Mouse (Mus musculus) brain, embryonic 18.5 days (tissue): Measurements from ENCODE around the gene Rnf144a.
"Not testable (repeated sequence)": the region's sequence is repeated elsewhere in the genome, so short reads cannot be mapped to it uniquely, and the experiment has no call there.

Source experiments
- DNase-seq: peaks from one replicate; pipeline ENCODE4 v3.0.0-alpha.2; 2012; ENCODE audit warnings: low read depth, low spot score

Gene Rnf144a

DNA sequence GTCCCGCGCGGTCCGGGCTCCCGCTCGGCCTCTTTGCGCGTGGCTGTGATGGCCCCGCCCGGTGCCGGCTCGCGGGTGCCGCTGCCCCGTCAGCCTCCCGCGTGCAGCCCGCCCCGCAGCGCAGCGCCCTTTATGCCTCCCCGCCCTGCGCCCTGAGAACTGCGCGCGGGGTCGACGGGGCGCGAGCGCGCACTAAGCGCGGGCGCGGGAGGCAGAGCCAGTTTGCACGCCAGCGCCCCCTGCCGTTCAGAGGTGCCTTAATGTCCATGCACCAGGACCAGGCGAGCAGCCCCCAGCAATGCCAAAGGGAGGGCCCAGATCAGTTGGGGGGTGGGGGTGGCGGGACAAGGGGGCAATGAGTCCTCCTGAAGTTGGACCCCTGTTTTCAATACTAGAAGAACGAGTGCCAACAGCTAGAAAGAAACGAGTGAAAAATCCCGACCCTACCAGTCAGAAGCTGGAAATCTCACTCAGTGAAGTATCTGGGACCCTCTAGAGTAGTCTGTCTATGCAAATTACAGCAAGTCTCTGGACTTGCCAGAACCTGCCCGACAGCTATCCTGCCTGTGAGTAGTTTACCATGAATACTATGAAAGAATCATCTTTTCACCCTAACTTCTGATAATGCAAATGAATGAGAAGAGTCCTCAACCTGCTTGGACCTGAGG, at the start of gene Rnf144a:
Rnf144a (minus strand) TSS at position 151 of the 668 bp plus-strand sequence.
- DNase-seq: peak; percentile 58

DNA sequence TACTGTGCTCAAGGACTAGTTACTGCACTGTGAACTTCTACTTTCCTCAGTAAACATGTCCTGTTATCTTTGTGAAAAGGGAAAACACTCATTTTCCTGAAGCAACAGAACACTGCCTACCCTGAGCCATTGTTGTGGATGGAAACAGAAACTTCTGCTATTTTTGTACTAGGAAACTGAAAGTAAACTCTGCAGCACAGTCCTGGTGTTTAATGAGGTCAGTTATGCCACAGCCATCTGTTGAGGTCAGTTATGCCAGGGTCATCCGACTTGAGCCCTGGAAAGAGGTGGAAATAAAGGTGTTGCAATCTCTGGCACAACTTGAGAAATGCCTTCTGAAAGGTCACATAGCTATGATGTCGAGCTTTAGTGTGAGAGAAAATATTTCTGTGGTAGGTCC, 45.0 kb upstream of the Rnf144a start:
- DNase-seq: no peak

DNA sequence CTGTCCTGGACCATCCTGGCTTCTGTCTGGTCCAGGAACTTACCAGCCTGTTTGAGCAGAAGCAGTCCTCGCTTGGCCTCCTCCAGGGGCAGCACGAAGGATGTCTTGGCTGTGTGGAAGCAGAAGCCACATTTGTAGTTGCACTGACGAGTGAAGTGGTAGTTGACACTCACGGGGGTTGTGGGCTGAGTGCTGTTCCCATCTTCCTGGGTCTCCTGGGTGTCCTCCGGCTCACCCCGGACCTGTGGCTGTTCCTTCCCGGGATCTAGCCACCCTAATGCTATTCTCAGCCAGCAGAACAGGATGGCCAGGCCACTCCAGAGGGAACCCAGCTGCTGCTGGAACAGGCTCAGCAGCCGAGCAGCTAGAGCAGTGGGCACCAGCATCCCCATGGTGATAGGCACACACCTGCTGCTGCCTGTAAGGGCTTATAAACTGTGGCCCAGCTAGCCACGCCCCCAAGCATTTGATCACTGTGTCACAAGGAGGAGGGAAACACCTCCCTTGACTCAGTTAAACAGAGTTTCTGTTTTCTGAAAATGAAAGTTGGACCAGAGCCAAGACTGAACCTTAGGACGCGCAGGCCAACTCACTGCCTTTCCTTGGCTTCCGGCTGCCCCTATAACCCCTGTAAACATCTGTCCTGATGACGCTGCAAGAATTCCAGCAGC, 41.1 kb upstream of the Rnf144a start, which contains the start of gene Rsad2:
Rsad2 (minus strand) TSS at position 425 of the 671 bp plus-strand sequence.
- no peak for DNase-seq

DNA sequence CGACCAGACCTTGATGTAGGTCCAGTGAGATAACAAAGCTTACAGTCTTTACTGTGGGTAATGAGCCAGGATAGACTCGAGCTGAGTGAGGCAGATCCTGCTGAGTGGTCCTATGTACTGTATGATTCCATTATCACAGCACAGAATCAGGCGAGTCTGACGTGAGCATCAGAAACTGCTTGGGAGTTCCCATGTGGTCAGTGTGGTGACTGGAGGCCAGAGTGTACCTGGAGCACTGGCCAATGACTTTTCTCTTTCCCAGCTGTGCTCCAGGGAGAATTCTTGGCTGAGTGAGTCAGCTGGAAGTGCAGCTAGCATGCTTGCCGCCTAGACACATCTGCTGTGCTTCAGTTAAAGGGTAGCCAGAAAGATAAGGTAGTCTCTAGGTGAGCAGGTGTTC, 39.6 kb upstream of the Rnf144a start:
- DNase-seq: no peak

DNA sequence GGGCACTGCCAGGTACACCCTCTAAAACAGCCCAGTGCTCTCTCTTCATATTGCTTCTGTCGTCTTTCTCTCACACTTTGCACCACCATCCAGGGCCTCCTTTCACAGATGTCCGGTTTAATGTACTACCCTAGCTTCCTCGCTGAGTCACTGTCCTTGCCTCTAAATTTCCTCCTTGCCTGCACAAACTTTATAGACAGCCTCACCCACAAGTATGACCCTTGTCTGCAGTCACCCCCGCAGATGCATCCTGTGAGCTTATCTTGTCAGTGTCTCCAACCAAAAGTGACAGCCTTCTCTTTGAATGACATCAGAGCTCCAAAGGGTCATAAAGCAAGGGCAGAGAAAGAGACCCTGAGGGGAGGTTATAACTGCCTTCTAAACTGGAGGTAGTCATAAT, 37.9 kb upstream of the Rnf144a start:
- no peak for DNase-seq

DNA sequence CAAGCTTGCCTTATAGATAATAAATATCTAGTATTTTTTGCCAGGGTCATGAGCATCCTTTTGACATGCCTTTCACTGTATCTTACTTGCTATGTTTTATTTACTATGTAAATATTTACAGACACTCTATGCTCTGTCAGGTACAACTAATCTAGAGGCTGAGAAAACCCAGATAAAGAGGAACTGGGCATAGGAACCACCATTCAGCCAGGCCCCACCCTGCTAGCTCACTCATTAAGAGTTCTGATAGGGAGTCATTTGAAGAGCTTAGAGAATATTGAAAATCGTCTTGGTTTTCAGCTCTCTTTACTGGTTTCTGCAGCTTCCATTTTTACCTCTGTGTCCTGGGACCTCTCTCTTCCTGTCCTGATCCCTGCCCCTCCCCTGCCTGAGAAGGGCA, 36.1 kb upstream of the Rnf144a start:
- no peak for DNase-seq

DNA sequence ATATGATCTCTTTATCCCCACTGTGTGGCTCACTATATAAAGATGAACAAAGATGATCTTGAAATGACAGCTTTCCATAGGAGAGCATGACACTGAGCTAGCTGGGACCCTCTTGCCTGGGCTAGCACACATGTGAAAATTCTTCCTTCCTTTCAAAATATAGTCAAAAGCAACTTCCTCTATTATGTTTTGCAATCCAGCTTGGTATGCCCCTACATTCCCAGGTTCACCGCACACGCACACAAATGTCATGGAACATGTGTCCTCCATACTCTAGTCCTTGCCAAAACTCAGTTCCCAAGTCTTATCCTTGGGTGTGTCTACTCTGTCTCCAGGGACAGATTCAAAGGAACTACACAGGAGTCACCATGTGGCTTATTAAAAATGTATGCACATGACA, 34.4 kb upstream of the Rnf144a start:
- DNase-seq: no peak

DNA sequence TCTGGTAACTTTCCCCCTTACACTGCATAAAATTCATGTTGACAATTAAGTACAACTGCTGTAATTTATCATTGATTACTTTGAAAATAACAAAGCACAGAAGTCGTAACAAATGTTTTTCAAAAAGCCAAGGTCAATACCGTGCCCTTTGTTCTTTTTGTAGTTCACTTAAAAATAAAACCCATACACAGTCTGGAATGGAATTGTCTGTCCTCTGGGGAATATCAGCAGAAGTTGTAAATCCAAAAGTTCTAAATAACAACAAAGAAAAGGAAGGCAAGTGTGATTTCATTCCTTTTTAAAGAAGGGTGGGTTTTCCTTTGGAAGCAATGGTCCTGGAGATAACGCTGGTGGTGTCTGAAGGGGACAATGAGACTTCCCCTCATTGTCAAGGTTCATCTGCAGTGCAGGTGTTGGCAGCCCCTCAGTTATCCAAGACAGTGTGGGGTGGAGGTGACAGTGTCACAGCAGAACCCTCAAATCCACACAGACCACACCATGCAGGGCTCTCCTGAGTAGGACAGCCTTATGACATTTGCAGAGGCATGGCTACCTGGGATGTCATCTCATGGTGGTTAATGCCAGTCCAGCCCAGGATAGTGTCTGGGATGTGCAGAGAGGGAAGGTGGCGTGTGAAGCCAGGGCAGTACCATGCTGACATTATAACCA, 31.5 kb upstream of the Rnf144a start:
- no peak for DNase-seq

DNA sequence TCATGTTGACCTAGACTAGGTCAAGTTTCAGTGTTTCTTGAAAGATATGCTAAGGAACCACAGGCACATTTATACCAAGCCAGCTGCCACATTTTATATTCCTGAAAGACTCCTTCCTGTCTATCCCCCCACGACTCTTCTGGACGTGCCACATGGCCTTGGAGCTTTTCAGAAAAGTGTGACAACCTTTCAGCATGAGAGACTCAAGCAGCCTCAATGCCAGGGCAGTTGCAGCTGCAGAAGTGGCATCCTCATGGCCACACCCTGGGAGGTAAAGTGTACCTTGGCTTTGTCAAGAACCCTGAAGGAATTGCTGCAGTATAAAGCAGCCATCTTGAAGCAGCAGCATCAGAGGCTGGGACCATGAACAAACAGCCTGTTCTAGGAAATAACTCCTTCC, 29.5 kb upstream of the Rnf144a start:
- DNase-seq: no peak

DNA sequence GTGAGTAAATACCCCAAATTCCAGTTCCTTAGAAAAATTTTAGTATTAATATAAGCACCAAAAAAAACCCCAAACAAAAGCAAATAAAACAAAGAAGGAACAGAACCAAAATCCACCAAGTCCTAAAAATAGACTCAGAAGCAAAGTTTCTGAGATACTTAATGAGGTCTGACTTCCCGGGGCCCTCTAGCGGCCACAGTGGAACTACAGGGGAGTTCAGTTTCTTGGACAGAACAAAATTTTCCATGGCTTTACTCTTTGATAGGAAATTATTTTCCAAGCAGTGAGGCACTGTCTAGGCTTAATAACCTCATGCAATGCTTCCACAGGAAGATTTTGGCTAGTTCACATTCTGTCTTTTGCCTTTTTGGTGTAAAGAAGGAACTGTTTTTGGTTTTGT, 29.0 kb upstream of the Rnf144a start:
- DNase-seq: no peak

DNA sequence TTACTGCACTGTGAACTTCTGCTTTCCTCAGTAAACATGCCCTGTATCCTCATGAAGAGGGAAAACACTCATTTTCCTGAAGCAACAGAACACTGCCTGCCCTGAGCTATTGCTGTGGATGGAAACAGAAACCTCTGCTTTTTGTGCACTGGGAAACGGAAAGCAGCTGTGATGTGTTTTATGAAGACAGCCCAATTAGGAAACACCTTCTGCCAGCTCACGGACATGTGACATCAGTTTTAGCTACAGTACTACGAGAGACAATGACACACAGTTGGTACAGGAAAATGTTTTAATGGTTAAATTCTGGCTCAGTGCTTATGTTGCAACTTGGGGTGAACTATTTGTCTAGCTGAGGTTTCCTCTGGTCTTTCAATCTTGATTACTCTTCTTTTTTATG, 24.3 kb upstream of the Rnf144a start:
- DNase-seq: no peak

DNA sequence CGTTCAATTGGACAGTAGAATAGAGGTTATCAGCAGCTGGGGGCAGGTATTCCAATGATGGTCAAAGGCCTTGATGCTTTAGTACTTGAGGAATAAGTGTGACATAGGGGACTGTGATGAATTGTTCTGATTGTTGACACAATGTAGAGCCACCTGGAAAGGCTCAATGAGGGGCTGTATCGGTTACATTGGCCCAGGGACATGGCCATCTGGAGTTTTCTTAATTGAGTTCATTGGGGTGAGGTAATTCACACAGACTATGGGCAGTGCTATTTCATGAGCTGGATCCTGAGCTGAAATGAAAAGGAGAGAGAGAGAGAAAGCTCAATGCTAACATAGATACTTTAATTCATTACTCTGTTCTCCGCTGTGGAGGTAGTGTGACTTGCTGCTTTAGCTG, 22.9 kb upstream of the Rnf144a start:
- no peak for DNase-seq

DNA sequence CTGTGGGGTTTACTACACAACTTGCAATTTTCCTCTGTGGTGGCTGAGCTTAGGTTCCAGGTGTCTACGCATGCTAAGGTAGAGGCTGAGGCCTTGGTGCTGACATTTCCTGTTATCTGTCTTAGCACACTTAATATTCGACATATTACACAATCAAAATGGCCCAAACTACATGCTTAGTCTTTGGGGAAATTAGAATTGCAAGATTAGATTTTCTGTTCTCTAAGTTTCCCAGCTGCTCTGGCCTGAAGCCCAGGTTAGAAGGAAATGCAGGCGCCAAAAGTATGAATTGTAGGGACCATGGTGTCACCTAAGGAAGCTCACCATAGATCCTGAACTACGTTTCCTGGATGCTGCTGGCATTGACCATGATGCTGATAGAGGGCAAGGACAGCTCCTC, 21.3 kb upstream of the Rnf144a start:
- no peak for DNase-seq

DNA sequence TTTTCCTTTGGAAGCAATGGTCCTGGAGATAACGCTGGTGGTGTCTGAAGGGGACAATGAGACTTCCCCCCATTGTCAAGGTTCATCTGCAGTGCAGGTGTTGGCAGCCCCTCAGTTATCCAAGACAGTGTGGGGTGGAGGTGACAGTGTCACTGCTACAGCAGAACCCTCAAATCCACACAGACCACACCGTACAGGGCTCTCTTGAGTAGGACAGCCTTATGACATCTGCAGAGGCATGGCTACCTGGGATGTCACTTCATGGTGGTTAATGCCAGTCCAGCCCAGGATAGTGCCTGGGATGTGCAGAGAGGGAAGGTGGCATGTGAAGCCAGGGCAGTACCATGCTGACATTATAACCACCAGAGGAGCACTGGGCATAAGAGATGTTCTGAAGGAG, 13.7 kb upstream of the Rnf144a start:
- not testable (repeated sequence) for DNase-seq

DNA sequence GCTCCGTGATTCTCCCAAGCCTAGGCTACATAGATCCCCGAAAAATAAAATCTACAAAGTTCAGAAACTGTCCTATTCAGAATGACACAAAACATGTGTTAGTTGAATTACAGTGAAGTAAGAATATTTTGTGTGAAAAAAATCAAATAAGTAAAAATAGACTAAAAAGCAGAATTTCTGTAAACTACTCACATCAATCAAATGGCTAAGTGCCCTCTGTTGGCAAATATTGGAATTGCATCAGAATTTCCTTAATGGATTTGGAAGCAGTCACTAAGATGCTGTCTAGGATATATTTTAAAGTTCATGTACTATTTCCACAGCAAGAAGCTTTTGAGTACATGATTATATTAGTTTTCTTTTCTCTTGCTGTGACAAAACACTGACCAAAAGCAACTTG, 9.8 kb upstream of the Rnf144a start:
- DNase-seq: no peak

DNA sequence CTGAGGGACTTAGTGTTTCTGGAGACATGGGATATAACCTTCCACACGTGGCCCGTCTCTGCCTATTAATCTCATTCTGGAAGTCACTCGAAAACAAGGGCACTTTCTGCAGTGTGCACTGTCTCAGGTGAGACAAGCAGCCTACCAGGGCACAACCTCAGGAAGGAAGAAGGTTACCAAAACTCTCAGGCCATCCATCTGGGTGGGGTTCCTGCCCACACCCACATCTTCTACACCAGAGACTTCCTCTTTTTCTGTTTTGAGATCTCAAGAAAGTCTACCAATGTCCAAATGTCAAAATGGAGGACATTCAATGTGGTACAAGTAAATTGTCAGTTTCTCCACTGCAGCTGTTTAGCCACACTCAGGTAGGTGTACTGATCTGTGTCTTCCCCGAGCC, 3.3 kb upstream of the Rnf144a start:
- DNase-seq: no peak

DNA sequence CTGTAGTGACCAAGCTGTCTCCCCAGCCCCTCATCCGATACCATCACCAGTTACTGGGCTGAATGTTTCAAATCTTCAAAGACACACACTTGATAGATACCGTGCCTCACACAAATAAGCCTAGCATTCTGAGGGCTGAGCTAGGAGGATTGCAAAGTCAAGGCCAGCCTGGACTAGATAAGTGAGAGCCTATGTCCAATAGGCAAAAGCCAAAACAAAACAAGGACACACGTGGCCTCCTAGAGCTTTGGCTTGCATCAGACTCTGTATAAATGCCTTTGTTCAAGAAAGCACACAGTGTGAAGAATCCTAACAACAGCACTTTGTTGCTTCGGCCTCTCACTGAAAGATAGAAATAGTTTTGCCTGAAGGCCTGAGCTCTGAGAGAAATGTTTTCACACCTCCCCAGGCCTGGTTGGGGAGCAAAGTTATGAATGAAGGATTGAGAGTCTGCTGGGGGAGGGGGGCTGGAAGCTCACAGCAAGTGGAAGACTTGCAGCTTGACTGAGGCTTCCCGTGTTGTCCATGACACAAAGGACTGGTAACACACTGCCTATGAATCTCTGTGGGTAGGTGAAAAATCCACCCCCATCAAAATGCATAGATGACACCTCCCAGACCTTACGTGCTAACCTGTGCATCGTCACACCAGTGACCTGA, 1.7 kb upstream of the Rnf144a start:
- no peak for DNase-seq

DNA sequence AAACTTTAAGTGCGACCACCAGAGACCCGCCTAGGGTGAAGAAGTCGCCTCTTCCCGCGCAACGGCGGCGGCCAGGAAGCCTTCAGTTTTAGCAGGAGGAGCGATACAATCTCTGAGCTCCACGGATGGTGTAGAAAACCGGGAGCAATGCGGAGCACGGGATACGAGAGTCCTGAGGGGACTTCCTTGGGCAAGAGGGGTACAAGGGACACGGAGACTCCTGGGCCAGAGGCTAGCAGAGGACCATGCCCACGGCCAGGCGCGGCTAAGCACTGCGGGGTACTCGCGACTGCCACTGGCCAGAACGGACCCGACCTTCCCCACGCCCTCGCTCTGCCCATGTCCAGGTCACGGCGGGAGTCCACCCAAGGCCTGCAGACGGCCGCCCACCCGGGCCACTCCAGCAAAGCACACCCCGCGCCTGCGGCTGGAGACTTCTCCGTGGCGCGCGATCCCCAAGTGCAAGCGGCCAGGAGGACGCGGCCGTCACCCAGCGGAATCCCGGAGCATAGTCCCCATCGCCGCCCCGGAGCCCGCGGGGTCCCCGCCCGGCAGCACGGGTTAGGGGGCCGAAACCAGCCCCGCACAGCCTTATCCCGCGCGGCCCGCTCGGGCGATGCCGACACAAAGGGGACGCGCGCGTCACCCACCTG, 477 bp downstream of the Rnf144a start:
- DNase-seq: no peak

DNA sequence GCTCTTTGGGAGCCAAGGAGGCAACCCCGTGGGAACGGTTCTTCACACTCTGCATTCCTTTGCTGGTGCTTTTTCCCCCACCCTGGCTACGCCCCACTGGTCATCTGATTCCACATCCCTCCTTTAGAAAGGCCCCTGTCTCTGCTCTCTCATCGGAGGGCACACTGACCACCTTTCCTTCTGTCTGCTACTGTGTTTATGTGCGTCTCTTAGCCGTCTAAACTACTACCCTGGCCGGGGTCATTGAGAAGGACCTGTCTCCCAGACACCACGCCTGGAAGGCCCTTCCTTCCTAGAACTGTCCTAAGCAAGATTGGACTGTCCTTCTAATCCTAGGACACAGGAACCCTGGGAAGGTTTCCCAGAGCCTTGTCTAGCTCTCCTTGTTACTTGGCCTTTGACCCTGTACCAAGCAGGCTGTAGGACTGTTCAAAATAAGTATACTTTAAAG, 1.1 kb downstream of the Rnf144a start:
- no peak for DNase-seq

DNA sequence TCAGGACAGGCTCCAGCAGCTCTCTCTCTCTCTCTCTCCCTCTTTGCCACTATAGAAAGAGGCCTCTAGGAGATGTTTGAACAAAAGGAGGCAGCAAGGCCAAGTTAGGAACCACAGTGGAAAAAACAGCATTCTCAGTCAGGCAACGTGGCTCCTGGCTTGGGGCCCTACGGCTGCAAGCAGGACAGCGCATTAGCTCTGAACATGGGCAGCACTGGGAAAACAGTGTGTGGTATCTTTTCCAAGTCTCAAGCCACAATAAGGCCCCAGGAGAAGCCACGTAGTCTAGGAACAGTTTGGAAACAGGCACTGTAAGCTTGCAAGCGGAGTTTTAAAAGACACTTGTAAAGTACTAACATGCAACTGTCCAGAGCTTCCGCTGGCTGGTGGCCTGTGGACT, 2.3 kb downstream of the Rnf144a start:
- no peak for DNase-seq

DNA sequence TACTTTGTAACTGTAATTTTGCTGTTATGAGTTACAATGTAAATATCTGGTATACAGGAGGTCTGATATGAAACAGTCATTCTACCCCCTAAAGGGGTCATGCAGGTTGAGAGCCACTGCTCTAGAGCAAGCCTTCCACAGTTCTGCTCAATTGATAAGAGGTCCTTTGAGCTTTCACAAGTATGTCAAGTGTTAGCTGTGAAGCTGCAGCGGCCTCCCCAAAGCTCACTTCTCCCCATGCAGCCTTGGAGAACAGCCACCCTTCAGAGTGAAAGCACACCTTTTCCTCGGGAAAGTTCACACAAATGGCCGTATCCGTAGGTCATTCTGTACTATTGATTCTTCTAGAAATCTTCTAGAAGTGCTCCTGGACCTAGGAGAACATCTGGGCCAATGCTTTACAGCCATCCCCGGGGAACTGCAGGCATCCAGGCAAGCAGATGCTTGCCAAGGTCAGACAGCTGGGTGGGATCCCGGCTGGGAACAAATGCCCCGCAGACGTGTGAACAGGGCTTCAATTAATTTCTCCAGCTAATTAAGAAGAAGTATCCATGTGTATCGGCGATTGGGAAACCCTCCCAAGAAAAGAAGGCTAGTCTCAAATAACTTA, 3.1 kb downstream of the Rnf144a start:
- no peak for DNase-seq
